Mouse (Mus musculus): ENCODE data around the gene Tnfrsf17.
"Not testable (repeated sequence)": the region's sequence is repeated elsewhere in the genome, so short reads cannot be mapped to it uniquely, and the experiment has no call there.

The Tnfrsf17 gene

DNA sequence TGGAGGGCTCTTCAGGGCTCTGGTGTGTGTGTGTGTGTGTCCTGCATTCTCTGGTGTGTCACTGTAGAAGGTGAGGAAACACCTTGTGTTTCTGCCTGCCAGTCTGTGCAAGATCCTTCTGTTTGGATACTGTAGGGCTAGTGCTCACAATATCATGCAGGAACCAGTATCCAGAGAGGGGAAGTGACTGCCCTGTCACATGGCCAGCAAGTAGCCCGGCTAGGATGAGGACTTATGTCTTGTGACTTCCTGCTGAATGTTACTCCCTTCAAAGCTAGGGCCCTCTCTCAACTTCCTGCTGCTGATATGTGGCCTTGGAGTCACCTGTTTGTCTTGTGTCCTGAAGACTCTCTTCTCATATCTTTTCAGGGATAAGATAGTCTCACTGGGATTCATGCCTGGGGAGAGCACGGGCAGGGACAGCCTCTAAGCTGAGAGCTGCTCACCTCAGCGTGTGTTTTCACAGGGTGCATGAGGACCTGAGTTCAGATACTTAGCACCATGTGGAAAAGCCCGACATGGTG lies 29.7 kb downstream of the Tnfrsf17 start:
- DNase-seq, result peak; percentile 10 to 14

DNA sequence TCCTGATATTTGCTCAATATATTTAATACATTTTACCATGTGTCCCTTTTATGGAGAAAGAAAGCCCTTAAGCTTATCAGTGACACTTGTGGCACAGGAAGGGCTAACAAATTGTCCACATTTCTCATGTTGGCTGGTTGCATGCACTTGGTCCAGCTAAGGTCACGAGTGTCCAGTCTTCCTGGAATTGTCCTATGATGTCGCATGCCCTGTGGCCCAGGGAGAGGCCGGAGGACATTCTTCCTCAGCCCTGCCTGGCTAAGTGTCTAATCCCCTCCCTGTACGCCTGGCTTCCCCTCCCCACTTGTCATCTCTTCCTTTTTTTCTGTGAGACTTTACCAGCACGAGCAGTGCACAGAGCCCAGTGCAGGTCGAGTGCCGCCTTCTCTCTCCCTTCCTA lies 38.3 kb downstream of the Tnfrsf17 start:
- DNase-seq, result no peak

DNA sequence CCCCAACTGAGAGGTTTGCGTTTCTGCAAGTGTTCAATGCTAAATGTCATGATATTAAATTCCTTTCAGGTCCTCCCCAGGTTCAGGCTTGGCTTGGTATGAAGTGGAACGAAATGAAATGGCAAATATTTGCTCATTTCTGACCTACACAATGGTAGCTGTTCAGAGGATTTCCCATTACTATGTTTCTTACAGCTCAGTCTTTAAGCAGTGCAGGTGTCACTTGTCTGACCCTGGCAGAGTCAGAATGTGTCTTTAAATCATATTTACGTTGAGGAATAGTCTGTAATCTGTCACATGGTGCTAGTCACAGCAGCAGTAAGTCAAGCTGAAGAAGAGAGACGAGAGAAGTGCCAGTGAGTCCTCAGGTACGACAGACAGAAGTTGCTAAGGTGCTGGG lies 45.6 kb downstream of the Tnfrsf17 start:
- no peak for DNase-seq

DNA sequence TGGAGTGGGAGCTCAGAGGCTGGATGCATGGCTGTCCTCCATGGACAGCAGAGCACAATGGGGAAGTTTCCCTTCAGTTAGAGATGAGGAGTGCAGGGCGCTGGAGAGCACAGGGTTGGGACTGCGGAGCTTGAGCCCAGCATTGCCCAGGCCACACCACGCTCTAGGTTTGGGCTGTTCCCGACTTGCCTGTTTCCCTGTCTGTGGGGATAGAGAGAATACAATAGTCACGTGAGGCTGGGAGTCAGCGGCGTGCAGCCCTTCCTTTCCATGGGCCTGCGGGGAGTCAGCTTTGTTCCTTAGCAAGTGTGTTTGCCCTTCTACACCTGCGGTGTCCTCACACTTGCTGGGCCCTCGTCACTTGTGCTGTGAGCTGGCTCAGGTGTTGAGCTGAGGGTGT lies 46.3 kb downstream of the Tnfrsf17 start:
- no peak for DNase-seq

DNA sequence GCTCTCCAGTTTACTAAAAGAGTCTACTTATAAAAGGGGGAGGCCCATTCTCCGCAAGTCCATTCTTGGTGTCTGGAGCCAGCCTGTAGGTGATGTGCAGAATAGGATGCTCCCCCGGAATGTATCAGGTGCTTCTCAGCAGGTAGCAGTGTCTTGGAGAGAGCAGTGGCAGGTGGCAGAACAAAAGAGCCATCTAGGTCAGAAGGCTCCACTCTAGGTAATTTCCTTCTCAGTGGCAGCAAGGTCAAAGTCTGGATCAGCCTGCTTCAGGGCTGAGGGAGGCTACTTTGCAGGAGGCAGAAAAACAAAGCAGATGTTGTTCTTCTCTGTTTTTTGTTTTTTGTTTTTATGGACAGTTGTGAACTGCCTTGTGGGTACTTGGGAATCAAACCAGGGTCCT lies 47.0 kb downstream of the Tnfrsf17 start:
- not testable (repeated sequence) for DNase-seq

DNA sequence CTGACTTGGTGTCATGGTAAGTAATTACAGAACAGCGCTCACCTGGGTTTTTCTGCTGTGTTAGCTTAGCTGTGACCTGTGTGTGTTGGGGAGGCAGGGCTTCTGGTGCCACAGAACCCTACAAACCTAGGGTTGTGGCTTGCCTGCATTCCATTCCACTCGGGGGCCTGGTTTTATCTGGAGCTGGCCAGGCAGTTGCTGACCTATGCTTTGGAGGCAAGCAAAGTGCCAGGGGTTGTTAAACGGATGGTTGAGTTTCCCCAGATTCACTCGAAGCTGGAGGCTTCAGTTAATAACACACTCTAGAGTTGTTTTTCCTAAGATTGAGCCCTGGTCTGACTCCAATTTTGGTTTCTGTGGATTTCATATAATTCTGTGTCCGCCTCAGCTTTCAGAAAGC lies 52.0 kb downstream of the Tnfrsf17 start:
- no peak for DNase-seq

DNA sequence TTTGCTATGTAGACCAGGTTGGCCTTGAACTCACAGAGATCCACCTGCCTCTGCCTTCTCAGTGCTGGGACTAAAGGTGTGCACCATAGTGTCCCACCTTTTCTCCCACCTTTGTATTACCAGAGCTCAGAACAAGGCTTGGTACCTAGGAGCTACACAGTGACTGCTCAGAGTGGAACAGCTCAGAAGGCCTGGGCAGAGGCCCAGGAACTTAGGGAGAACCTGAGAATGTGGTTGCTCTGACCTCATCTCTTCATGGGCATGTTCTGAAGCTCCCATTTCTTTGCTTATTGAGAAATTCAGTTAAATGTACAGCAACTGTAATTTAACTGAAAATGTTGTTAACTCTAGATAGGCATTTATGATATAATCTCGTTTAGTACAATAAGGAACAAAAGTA lies 53.2 kb downstream of the Tnfrsf17 start:
- DNase-seq, result no peak

DNA sequence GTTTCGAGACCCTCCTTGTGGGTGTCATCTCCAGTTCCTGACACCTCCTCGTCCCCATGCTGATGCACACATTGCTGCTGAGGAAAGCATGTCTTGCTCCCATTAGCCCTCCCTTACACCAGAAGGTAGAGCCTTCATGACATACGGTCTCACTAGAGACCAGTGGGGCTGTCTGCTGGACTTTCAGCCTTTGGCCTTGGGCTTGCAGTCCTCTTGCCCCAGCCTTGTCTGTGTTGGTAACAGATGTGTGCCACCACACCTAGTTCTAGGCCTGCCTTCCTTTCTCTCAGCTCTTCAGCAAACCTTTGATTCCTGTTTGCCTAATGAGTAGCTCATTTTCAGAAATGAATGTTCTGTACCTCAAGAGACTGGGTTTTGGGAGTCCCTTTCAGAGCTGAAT lies 54.8 kb downstream of the Tnfrsf17 start:
- no peak for DNase-seq

DNA sequence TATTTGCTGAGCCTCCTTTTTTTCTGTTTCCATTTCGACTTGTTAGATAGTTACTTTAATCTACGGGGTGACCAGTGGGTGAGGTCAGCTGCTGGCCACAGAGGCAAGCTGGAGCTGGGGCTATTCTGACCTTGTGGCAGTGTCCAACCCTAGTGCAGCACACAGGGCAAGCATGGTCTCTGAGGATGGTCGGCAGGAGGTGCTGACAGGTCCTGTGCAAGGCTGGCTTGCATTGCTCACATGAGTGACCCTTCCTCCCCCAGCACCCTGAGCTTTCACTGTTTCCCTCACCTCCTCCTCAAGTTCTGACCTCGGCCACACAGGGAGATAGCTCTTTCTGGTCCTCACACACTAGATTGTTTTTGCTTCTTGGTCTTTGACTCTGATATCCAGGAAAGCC lies 55.5 kb downstream of the Tnfrsf17 start:
- DNase-seq, result no peak

DNA sequence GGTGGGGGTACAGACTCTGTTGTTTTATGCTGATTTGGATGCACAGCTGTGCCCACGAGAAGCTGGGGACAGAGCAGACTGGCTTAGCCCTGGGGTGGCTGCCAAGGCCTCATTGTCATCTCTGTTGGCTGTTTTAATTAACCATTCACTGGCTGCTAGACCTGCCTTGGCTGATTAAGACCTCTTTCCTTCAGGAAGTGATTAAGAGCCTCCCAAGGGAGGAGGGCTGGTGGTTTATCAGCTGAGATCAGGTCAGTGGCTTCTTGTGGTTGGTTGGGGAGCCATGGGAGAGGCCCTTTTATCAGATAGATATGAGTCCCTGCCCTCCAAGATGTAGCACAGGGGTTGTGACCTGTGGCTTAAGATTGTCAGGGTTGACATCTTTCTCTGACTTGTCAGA lies 56.0 kb downstream of the Tnfrsf17 start:
- no peak for DNase-seq

Data from B cell, adult 2 months (primary cell).